Mouse (Mus musculus) liver, adult 2 months (tissue): ENCODE data around the gene Ap2s1.

Experiments
- CTCF ChIP-seq: fragments of 200-500 bp; IDR thresholded peaks from 2 replicates; pipeline ENCODE4 v1.5.1; 2011; ENCODE audit warnings: low read depth, low read length, control low read depth
- POLR2A ChIP-seq: fragments of 200-500 bp; IDR thresholded peaks from 2 replicates; pipeline ENCODE4 v1.6.1; 2011; ENCODE audit warnings: low read length, control low read depth; ENCODE audit not compliant: insufficient read depth; ENCODE audit errors: extremely low read depth

DNA sequence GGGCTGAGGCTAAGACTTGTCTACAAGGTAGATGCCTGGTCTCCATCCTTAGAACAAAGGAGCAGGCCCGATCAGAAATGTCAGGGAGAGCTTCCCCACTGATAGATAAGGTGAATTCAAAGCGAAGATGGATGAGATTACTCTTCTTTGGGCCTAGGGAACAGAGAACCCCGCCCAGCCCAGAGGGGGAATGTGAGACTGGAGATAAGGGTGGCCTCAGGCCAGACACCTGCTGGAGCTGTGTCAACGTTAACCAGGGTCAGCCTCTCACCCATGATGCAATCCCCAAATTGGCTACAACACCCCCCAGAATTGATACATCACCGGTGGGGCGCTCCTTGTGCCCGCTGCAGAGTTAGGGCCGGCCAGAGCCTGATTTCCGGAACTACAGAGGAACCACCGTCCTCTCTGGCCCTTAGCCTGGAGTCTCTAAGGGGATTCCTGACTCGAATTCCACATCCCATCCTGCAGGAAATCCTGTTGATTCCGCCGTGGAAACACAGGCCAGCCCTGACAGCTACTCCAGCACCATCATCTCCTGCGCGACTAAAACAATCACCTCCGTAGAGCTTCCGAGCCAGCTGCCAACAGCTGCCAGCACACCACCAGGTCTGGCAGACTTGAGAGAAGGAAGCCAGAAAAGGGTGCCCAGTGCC, 17.3 kb downstream of the Ap2s1 start:
- TF ChIP-seq CTCF (no peak), POLR2A (no peak)
